Mouse (Mus musculus): Measurements from ENCODE around the gene Slamf7.

Gene Slamf7

GRCm38 (mm10) chr1:171635696-171636095 is 17.1 kb downstream of the Slamf7 start:
- DNase-seq (ENCODE audit: low read depth), result no peak

GRCm38 (mm10) chr1:171631447-171631846 is 21.4 kb downstream of the Slamf7 start:
- no peak for DNase-seq (ENCODE audit: low read depth)

- DNase-seq (ENCODE audit: low read depth), result no peak
These were observed 21.9 kb downstream of the Slamf7 start for GRCm38 (mm10) chr1:171630912-171631311.

- DNase-seq (ENCODE audit: low read depth), result no peak
These were observed 22.8 kb downstream of the Slamf7 start for GRCm38 (mm10) chr1:171630041-171630440.

GRCm38 (mm10) chr1:171629168-171629567 is 23.7 kb downstream of the Slamf7 start:
- no peak for DNase-seq (ENCODE audit: low read depth)

- DNase-seq (ENCODE audit: low read depth), result no peak
These were observed 25.0 kb downstream of the Slamf7 start for GRCm38 (mm10) chr1:171627801-171628200.

- no peak for DNase-seq (ENCODE audit: low read depth)
These were observed 32.7 kb downstream of the Slamf7 start for GRCm38 (mm10) chr1:171620091-171620490.

- DNase-seq (ENCODE audit: low read depth), result no peak
These were observed 33.2 kb downstream of the Slamf7 start for GRCm38 (mm10) chr1:171619645-171620044.

- DNase-seq (ENCODE audit: low read depth), result no peak
These were observed 33.8 kb downstream of the Slamf7 start for GRCm38 (mm10) chr1:171619001-171619400.

- DNase-seq (ENCODE audit: low read depth), result no peak
These were observed 35.8 kb downstream of the Slamf7 start for GRCm38 (mm10) chr1:171616881-171617515.

- peak; percentile 13 for DNase-seq (ENCODE audit: low read depth)
These were observed 38.9 kb downstream of the Slamf7 start for GRCm38 (mm10) chr1:171613962-171614361.

- peak; percentile 28 for DNase-seq (ENCODE audit: low read depth)
These were observed 42.1 kb downstream of the Slamf7 start for GRCm38 (mm10) chr1:171610781-171611180.

GRCm38 (mm10) chr1:171610026-171610425 is 42.8 kb downstream of the Slamf7 start:
- peak; percentile 46 for DNase-seq (ENCODE audit: low read depth)

- no peak for DNase-seq (ENCODE audit: low read depth)
These were observed 45.7 kb downstream of the Slamf7 start, which contains the start of gene Ly9 for GRCm38 (mm10) chr1:171607176-171607575. TSS of gene Ly9 (minus strand) at chr1:171607410.

- DNase-seq (ENCODE audit: low read depth), result no peak
These were observed 46.2 kb downstream of the Slamf7 start for GRCm38 (mm10) chr1:171606656-171607055.

GRCm38 (mm10) chr1:171604686-171605085 is 48.1 kb downstream of the Slamf7 start:
- DNase-seq (ENCODE audit: low read depth), result no peak

GRCm38 (mm10) chr1:171584584-171584983 is 68.3 kb downstream of the Slamf7 start:
- DNase-seq (ENCODE audit: low read depth), result peak; percentile 52
